Mouse (Mus musculus) neural tube, embryonic 15.5 days (tissue): ENCODE data around the gene 4931409K22Rik. TPM values are rescaled to one million over a fixed set of nuclear protein-coding genes. Genes with fewer than 3 reads are reported as not detected.

ENCODE experiments used
- ATAC-seq: fragments of 200-750 bp; cut with Nextera tagmentation; 2 replicates; pipeline ENCODE4 v1.8.0; 2017; ENCODE audit warnings: mild to moderate bottlenecking, moderate TSS enrichment, moderate library complexity; ENCODE audit not compliant: low FRiP score
- H3K27ac ChIP-seq: fragments of 300-500 bp; sonication (generic); replicated peaks from 2 replicates; pipeline ENCODE4 v1.5.1; 2015; ENCODE audit warnings: mild to moderate bottlenecking, inconsistent platforms
- H3K27me3 ChIP-seq: fragments of 300-500 bp; sonication (generic); replicated peaks from 2 replicates; pipeline ENCODE4 v1.6.1; 2015; ENCODE audit warnings: inconsistent platforms
- H3K36me3 ChIP-seq: fragments of 300-500 bp; sonication (generic); 2 replicates; pipeline ENCODE4 v1.6.1; 2015; ENCODE audit warnings: inconsistent platforms
- H3K4me1 ChIP-seq: fragments of 300-500 bp; sonication (generic); 2 replicates; pipeline ENCODE4 v1.6.1; 2015; ENCODE audit warnings: inconsistent platforms
- H3K4me2 ChIP-seq: fragments of 300-500 bp; sonication (generic); 2 replicates; pipeline ENCODE4 v1.6.1; 2015; ENCODE audit warnings: inconsistent platforms, mild to moderate bottlenecking, moderate library complexity
- H3K4me3 ChIP-seq: fragments of 300-500 bp; sonication (generic); replicated peaks from 2 replicates; pipeline ENCODE4 v1.5.1; 2015; ENCODE audit warnings: mild to moderate bottlenecking, inconsistent platforms
- H3K9ac ChIP-seq: fragments of 300-500 bp; sonication (generic); replicated peaks from 2 replicates; pipeline ENCODE4 v1.6.1; 2015; ENCODE audit warnings: mild to moderate bottlenecking, inconsistent platforms
- H3K9me3 ChIP-seq: fragments of 300-500 bp; sonication (generic); replicated peaks from 2 replicates; pipeline ENCODE4 v1.6.1; 2016; ENCODE audit warnings: inconsistent platforms
- WGBS: fragments of 180-500 bp; shearing (Covaris S2); methylation state at CpG from one replicate; pipeline ENCODE4 v1.1.7; 2015; ENCODE audit warnings: mixed read lengths; 5-methylcytosine and 5-hydroxymethylcytosine counted together
- polyA plus RNA-seq: library from polyadenylated mRNA; unstranded; fragments of >200 nt; fragmentation: Nextera tagmentation; extraction: Ambion mirVana; gene quantifications from 2 replicates; pipeline ENCODE4 v1.2.1, GENCODE M21; 2015

Gene 4931409K22Rik
- polyA plus RNA-seq, 1 experiment from 2014 or later, result 0.26 TPM

DNA sequence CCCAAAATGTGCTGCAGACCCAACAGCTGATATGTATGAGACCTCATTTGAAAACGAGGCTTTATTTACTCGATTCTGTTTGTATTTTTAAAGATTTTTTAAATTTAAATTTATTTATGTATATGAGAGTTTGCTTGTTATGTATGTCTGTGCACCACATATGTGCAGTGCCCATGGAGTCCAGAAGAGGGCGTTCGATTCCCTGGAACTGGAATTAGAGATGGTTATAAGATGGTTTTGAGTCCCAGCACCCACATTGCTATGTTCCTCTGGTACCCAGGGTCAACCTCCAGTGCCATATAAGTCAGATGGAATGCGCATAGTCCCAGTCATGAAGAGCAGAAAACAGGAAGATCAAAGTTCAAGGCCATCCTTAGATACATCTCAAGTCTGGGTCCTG, 22.3 kb downstream of the 4931409K22Rik start:
- ATAC-seq, result no peak
- Histone ChIP-seq H3K27me3 (peaks cover 24% of the 10 kb centered on the region; the same call in 1 of the 2 replicates), H3K9ac (no peak overlapping the region), H3K4me1 (peaks cover 23% of the 10 kb centered on the region), H3K9me3 (no peaks in the 10 kb centered on the region), H3K27ac (no peak overlapping the region), H3K4me2 (no peak overlapping the region), H3K4me3 (no peak overlapping the region), H3K36me3 (no peaks in the 10 kb centered on the region)
- 55% methylated on average over 5 of the region's 5 CpGs for WGBS

GRCm38 (mm10) chr5:24533391-24533790, 23.2 kb downstream of the 4931409K22Rik start:
- Histone ChIP-seq H3K27ac (no peak overlapping the region), H3K27me3 (peaks cover 33% of the 10 kb centered on the region), H3K9ac (no peak overlapping the region), H3K4me1 (peaks cover 23% of the 10 kb centered on the region), H3K9me3 (no peaks in the 10 kb centered on the region), H3K4me3 (no peak overlapping the region), H3K36me3 (no peaks in the 10 kb centered on the region), H3K4me2 (no peak overlapping the region)
- WGBS, result 49% methylated on average over 11 of the region's 11 CpGs
- no peak for ATAC-seq

DNA sequence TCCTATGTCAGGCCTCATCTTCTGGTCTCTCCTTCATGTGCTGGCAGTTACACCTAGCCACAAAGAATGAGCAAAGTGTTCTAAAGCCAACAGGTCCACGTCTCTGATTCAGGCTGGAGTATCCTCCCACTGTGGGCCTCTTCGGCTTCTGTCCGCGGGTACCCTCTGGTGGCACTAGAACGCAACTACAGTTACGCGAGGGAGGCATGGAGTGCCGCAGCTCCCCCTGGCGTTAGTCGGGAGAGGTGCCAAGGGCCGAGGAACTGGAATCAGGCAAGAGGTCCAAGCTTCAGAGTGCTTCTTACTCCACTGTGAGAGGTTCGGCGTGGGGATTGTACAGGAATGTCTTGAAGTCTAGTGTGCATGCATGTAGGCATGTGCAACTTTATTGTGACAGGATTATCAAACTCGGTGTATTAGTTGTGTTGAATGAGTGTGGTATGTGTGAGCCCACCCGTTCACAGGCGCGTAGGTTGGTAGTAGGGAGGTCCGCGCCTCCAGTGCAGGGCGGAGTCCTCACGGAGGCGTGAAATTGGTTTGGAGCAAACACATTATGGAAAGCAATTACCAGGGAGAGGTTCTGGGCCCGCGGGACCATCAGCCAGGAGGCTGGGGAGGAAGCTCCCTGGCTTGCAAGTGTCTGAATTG, 26.4 kb downstream of the 4931409K22Rik start:
- ATAC-seq, result peak; percentile 49
- H3K4me2 ChIP-seq, result no peak overlapping the region; the same call in 1 of the 2 replicates
- no peak overlapping the region for H3K4me3 ChIP-seq
- H3K9ac ChIP-seq, result no peak overlapping the region
- peaks cover 57% of the 10 kb centered on the region for H3K27me3 ChIP-seq
- H3K27ac ChIP-seq, result no peak overlapping the region
- H3K9me3 ChIP-seq, result no peaks in the 10 kb centered on the region
- H3K4me1 ChIP-seq, result peaks cover 39% of the 10 kb centered on the region
- 10% methylated on average over 24 of the region's 24 CpGs for WGBS
- no peaks in the 10 kb centered on the region for H3K36me3 ChIP-seq

GRCm38 (mm10) chr5:24527780-24528179, 28.8 kb downstream of the 4931409K22Rik start:
- Histone ChIP-seq H3K4me3 (no peak overlapping the region), H3K36me3 (no peaks in the 10 kb centered on the region), H3K27me3 (peaks cover 64% of the 10 kb centered on the region), H3K9ac (no peak overlapping the region), H3K27ac (no peak overlapping the region), H3K4me1 (peaks cover 40% of the 10 kb centered on the region), H3K4me2 (peak overlapping the region; percentile 96), H3K9me3 (no peaks in the 10 kb centered on the region)
- no peak for ATAC-seq
- 19% methylated on average over 6 of the region's 6 CpGs for WGBS

DNA sequence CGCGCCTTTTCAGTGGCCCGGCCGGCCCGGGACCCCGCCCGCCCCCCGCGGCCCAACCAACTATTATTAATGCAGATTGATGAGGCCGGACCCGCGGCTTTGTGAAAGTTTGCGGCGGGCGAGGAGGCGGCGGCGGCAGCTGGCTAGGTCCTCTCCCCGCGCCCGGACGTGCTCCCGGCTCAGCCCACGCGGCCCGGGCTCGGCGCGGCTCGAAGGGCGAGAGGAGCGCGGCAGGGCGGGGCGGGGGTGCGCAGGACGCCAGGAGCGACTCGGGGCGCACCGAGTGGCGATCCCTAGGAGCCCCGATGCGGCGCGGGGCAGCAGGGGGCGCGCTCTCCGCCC, 29.7 kb downstream of the 4931409K22Rik start, which contains the start of gene Gbx1:
Gene Gbx1 (minus strand): TSS at position 314 of the 342 bp plus-strand sequence.
- H3K4me2 ChIP-seq, result peak within 1 kb of the TSS; percentile 96
- ATAC-seq, result no peak
- H3K27ac ChIP-seq, result peak within 1 kb of the TSS; percentile 51
- peaks cover 40% of the 10 kb centered on the region for H3K4me1 ChIP-seq
- H3K36me3 ChIP-seq, result no peaks in the 10 kb centered on the region
- peak within 1 kb of the TSS; percentile 53 for H3K4me3 ChIP-seq
- H3K9ac ChIP-seq, result peak within 1 kb of the TSS; percentile 64
- H3K9me3 ChIP-seq, result no peaks in the 10 kb centered on the region
- peaks cover 68% of the 10 kb centered on the region for H3K27me3 ChIP-seq
- under 1% methylated on average over 21 of the region's 49 CpGs for WGBS

DNA sequence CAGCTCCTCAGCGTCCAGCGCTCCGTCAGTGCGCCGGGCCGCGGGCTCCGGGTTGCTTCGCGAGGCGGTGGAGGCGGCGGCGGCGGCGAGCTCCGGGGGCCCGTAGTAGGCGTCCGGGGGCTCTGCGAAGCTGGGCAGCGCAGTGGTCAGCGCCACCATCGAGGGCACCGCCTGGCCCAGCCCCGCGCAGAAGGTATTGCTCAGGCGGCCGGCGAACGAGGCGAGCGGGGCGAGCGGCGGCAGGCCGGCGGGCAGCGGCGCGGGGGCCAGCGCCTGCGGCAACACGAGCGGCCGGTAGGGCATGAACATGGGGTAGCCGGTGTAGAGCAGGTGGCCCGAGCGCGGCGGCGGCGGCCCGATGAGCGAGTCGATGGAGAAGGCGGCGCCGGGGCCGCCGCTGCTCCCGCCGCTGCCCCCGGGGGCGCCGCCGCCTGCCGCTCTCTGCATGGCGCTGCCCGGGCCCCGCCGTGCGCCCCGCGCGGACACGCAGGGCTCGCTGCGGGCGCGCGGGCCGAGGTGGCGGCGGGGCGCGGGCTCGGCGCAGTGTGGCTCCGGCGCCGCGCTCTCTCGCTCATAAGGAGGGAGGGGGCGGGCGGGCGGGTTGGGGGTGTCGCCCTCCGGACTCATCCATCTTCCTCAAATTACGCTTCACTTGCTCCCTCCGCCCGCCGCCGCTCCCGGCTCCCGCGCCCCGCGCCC, 30.3 kb downstream of the 4931409K22Rik start:
- H3K9ac ChIP-seq, result peak overlapping the region; percentile 64
- peak overlapping the region; percentile 53 for H3K4me3 ChIP-seq
- H3K9me3 ChIP-seq, result no peaks in the 10 kb centered on the region
- H3K4me1 ChIP-seq, result peaks cover 40% of the 10 kb centered on the region
- H3K4me2 ChIP-seq, result peak overlapping the region; percentile 96
- H3K27me3 ChIP-seq, result peaks cover 68% of the 10 kb centered on the region
- WGBS, result 0% methylated on average over 73 of the region's 109 CpGs
- peak overlapping the region; percentile 51 for H3K27ac ChIP-seq
- no peaks in the 10 kb centered on the region for H3K36me3 ChIP-seq
- peak; percentile 48 for ATAC-seq

GRCm38 (mm10) chr5:24525360-24526189, 31.0 kb downstream of the 4931409K22Rik start:
- peaks cover 62% of the 10 kb centered on the region for H3K27me3 ChIP-seq
- H3K27ac ChIP-seq, result peak overlapping the region; percentile 51
- no peak for ATAC-seq
- H3K9me3 ChIP-seq, result no peaks in the 10 kb centered on the region
- no peaks in the 10 kb centered on the region for H3K36me3 ChIP-seq
- H3K9ac ChIP-seq, result peak overlapping the region; percentile 64
- WGBS, result 3% methylated on average over 34 of the region's 34 CpGs
- H3K4me2 ChIP-seq, result peak overlapping the region; percentile 96
- H3K4me1 ChIP-seq, result peaks cover 38% of the 10 kb centered on the region
- peak overlapping the region; percentile 53 for H3K4me3 ChIP-seq

- ATAC-seq, result no peak
- Histone ChIP-seq H3K27me3 (peaks cover 58% of the 10 kb centered on the region), H3K9ac (no peak overlapping the region), H3K27ac (no peak overlapping the region), H3K4me2 (peak overlapping the region; percentile 96), H3K4me3 (peak overlapping the region; percentile 53), H3K36me3 (no peaks in the 10 kb centered on the region), H3K9me3 (no peaks in the 10 kb centered on the region), H3K4me1 (peaks cover 29% of the 10 kb centered on the region)
- 22% methylated on average over 4 of the region's 4 CpGs for WGBS
Measured at GRCm38 (mm10) chr5:24524522-24524921, 32.1 kb downstream of the 4931409K22Rik start.

DNA sequence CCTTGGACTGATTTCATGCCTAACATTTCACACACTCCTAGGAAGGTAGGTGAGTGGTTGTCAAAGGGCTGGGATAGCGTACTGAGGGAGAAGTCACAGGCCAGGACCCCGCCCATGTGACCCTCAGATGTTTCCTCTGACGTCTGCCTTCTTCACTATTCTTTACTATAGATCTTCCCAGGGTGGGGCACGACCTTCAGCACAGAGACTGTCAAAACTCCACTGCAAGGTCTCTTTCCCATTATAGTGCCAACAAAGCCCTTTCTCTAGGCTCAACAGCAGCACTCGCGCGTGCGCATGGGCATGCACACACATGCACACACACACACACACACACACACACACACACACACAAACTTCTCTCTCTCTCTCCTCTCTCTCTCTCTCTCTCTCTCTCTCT, 32.8 kb downstream of the 4931409K22Rik start:
- H3K27me3 ChIP-seq, result peaks cover 55% of the 10 kb centered on the region
- H3K9me3 ChIP-seq, result no peaks in the 10 kb centered on the region
- 20% methylated on average over 8 of the region's 8 CpGs for WGBS
- no peaks in the 10 kb centered on the region for H3K36me3 ChIP-seq
- H3K27ac ChIP-seq, result no peak overlapping the region
- no peak for ATAC-seq
- peaks cover 28% of the 10 kb centered on the region for H3K4me1 ChIP-seq
- peak overlapping the region; percentile 96 for H3K4me2 ChIP-seq
- no peak overlapping the region for H3K9ac ChIP-seq
- peak overlapping the region; percentile 53 for H3K4me3 ChIP-seq

DNA sequence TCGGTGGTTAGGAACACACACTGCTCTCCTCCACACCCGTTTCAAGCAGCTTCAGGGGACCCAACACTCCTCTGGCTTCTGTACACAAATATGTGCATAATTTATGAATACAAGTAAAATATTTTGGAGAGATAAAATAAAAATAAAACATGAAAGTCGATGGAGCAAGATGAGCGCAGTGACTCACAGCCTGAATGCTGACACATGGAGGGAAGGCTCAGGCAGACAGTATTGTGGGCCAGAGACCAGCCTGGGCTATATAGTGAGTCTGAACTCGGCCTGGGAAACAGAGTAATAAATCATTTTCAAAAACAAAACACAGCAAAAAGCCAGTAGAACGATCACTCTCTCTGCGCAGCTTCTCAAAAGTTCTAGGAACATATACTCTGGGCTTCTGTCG, 35.2 kb downstream of the 4931409K22Rik start:
- WGBS, result 63% methylated on average over 8 of the region's 8 CpGs
- peaks cover 38% of the 10 kb centered on the region for H3K27me3 ChIP-seq
- H3K36me3 ChIP-seq, result no peaks in the 10 kb centered on the region
- no peaks in the 10 kb centered on the region for H3K9me3 ChIP-seq
- no peak overlapping the region for H3K4me3 ChIP-seq
- ATAC-seq, result no peak
- H3K27ac ChIP-seq, result no peak overlapping the region
- no peak overlapping the region for H3K9ac ChIP-seq
- H3K4me1 ChIP-seq, result peaks cover 13% of the 10 kb centered on the region
- H3K4me2 ChIP-seq, result peak overlapping the region; percentile 96

DNA sequence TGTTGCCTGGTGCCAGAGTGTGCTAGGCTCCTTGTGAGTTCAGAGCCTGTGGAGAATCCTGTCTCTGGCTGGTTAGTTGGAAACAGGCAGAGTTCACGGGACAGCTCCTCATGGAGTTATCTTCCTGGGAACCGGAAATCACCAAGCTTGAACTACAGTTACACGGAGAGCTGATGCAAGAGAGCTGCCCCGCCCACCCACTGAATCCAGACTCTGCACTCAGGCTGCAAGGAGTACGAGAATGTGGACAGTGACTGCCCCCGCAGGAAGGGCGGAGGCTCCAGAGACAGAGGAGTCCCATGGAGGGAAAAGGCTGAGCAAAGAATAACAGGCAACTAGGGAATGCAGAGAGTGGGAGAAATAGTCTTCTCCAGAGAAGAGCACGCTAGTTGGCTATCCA, 44.3 kb downstream of the 4931409K22Rik start:
- Histone ChIP-seq H3K9ac (no peak overlapping the region), H3K4me3 (no peak overlapping the region), H3K9me3 (no peaks in the 10 kb centered on the region), H3K4me1 (peaks cover 9% of the 10 kb centered on the region; the same call in 1 of the 2 replicates), H3K27ac (no peak overlapping the region), H3K4me2 (no peak overlapping the region), H3K27me3 (no peaks in the 10 kb centered on the region), H3K36me3 (no peaks in the 10 kb centered on the region)
- 60% methylated on average over 8 of the region's 8 CpGs for WGBS
- ATAC-seq, result no peak
